Mouse (Mus musculus) limb, embryonic 10.5 days (tissue): ENCODE measurements around the gene Mgll. TPM values are rescaled to one million over a fixed set of nuclear protein-coding genes. Genes with fewer than 3 reads are reported as not detected.

Experiments
- DNase-seq: peaks from one replicate; pipeline ENCODE4 v3.0.0-alpha.2; 2017; ENCODE audit warnings: low spot score
- H3K27ac ChIP-seq: fragments of 300-500 bp; sonication (generic); 2 replicates; pipeline ENCODE4 v1.5.1; 2016; ENCODE audit warnings: mild to moderate bottlenecking
- H3K27me3 ChIP-seq: fragments of 300-500 bp; sonication (generic); 2 replicates; pipeline ENCODE4 v1.6.1; 2016; ENCODE audit warnings: low read depth, mild to moderate bottlenecking; ENCODE audit not compliant: poor library complexity, severe bottlenecking
- H3K36me3 ChIP-seq: fragments of 300-500 bp; sonication (generic); 2 replicates; pipeline ENCODE4 v1.6.1; 2016; ENCODE audit warnings: mild to moderate bottlenecking, moderate library complexity
- H3K4me1 ChIP-seq: fragments of 300-500 bp; sonication (generic); 2 replicates; pipeline ENCODE4 v1.6.1; 2016
- H3K4me3 ChIP-seq: fragments of 300-500 bp; sonication (generic); 2 replicates; pipeline ENCODE4 v1.5.1; 2016; ENCODE audit warnings: mild to moderate bottlenecking, moderate library complexity
- H3K9me3 ChIP-seq: fragments of 300-500 bp; sonication (generic); replicated peaks from 2 replicates; pipeline ENCODE4 v1.6.1; 2016; ENCODE audit warnings: mild to moderate bottlenecking
- whole genome bisulfite sequencing: fragments of 180-500 bp; shearing (Covaris S2); methylation state at CpG from one replicate; pipeline ENCODE4 v1.1.7; 2016; 5-methylcytosine and 5-hydroxymethylcytosine counted together
- polyA plus RNA-seq: library from polyadenylated mRNA; unstranded; fragments of >200 nt; fragmentation: Nextera tagmentation; extraction: Ambion mirVana; gene quantifications from 2 replicates; pipeline ENCODE4 v1.2.1, GENCODE M21; 2016

The Mgll gene
- polyA plus RNA-seq, 1 experiment from 2014 or later, result 3.3 TPM

GRCm38 (mm10) chr6:88786732-88787445 lies 62.7 kb downstream of the Mgll start:
- Histone ChIP-seq H3K4me3 (no peak overlapping the region), H3K4me1 (peaks cover 51% of the 10 kb centered on the region), H3K27me3 (peaks cover 5% of the 10 kb centered on the region), H3K9me3 (no peaks in the 10 kb centered on the region), H3K27ac (no peak overlapping the region), H3K36me3 (no peaks in the 10 kb centered on the region)
- 87% methylated on average over 15 of the region's 15 CpGs for WGBS
- no peak for DNase-seq

DNA sequence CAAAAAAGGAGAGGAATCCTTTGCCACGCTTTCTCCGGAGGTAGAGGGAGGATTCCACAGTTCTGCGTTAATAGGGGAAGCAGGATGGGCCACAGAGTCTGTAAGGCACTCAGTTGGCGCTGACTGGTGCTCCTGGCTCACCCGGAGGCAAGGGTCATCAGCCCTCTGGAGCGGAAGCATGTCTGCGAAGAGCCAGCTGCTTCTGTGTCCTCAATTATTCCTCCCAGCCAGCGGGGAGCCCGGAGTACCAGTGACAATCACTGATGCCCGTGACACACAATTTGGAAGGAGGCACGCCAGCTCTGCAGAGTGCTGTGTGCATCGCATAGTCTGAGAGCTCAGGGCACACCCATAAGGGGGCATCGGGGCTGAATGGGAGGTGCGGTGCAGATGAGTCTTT lies 63.3 kb downstream of the Mgll start:
- no peaks in the 10 kb centered on the region for H3K36me3 ChIP-seq
- H3K4me1 ChIP-seq, result peaks cover 57% of the 10 kb centered on the region
- DNase-seq, result no peak
- 73% methylated on average over 14 of the region's 14 CpGs for WGBS
- H3K9me3 ChIP-seq, result no peaks in the 10 kb centered on the region
- H3K4me3 ChIP-seq, result no peak overlapping the region
- H3K27ac ChIP-seq, result no peak overlapping the region
- no peaks in the 10 kb centered on the region; the same call in 1 of the 2 replicates for H3K27me3 ChIP-seq

GRCm38 (mm10) chr6:88788219-88788618 lies 64.0 kb downstream of the Mgll start:
- Histone ChIP-seq H3K4me3 (no peak overlapping the region), H3K36me3 (no peaks in the 10 kb centered on the region), H3K9me3 (no peaks in the 10 kb centered on the region), H3K27me3 (no peaks in the 10 kb centered on the region; the same call in 1 of the 2 replicates), H3K27ac (0 out of 2 replicates have a peak overlapping the region, but pooled peaks have one; percentile 21), H3K4me1 (peaks cover 65% of the 10 kb centered on the region)
- 58% methylated on average over 11 of the region's 11 CpGs for WGBS
- no peak for DNase-seq

- Histone ChIP-seq H3K4me3 (no peak overlapping the region), H3K36me3 (no peaks in the 10 kb centered on the region), H3K27me3 (no peaks in the 10 kb centered on the region; the same call in 1 of the 2 replicates), H3K9me3 (no peaks in the 10 kb centered on the region), H3K4me1 (peaks cover 67% of the 10 kb centered on the region), H3K27ac (no peak overlapping the region)
- 17% methylated on average over 9 of the region's 9 CpGs for WGBS
- no peak for DNase-seq
Observed at GRCm38 (mm10) chr6:88791299-88791698, 67.1 kb downstream of the Mgll start.

GRCm38 (mm10) chr6:88792147-88792691 lies 68.0 kb downstream of the Mgll start:
- DNase-seq, result peak; percentile 30
- WGBS, result 34% methylated on average over 7 of the region's 7 CpGs
- peak overlapping the region; percentile 14; the same call in 1 of the 2 replicates for H3K27ac ChIP-seq

DNA sequence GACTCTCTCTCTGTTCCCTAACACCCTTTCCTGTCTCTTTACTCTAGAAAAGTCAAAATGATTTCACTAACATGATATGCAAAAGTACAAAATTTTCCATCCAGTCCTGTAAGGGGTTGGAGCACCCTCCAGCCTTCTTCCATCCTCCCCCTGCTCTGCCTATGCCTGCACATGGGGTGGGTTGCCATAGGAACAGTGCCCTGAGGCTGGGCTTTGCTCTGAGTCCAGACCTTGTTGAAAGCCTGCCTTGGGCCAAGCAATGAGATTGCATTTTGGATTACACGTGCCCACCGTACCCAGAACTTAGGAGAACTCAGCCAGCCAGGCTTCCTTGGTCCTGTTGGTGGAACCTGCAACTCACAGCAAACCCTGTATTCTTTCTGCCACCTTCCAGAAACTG lies 69.0 kb downstream of the Mgll start:
- Histone ChIP-seq H3K27ac (no peak overlapping the region), H3K27me3 (no peaks in the 10 kb centered on the region), H3K36me3 (no peaks in the 10 kb centered on the region), H3K9me3 (no peaks in the 10 kb centered on the region), H3K4me3 (no peak overlapping the region), H3K4me1 (peaks cover 53% of the 10 kb centered on the region)
- no peak for DNase-seq
- 38% methylated on average over 2 of the region's 2 CpGs for WGBS

More at GRCm38 (mm10) chr6:88792147-88792691, 68.0 kb downstream of the Mgll start:
- no peaks in the 10 kb centered on the region for H3K9me3 ChIP-seq
- H3K27me3 ChIP-seq, result no peaks in the 10 kb centered on the region; the same call in 1 of the 2 replicates
- H3K36me3 ChIP-seq, result no peaks in the 10 kb centered on the region
- peaks cover 59% of the 10 kb centered on the region for H3K4me1 ChIP-seq
- H3K4me3 ChIP-seq, result no peak overlapping the region

DNA sequence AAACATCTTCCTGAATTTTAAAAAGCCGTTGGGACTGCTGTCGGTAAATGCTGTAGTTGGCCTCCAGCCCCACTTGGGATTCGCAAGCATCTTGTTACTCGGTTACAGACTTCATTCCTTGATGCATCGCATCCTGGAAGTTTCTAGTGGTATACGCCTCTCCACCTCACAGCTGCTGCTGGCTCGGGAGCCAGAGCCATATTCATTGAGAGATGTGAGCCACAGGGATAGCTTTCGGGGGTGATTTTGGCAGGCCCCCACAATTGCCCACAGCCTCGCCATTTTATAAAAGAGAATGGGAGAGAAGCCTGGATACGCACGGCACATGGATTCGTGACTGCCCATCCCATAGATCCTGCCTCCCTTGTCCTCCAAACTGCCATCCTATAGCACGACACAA lies 69.7 kb downstream of the Mgll start:
- no peak for DNase-seq
- Histone ChIP-seq H3K9me3 (no peaks in the 10 kb centered on the region), H3K36me3 (no peaks in the 10 kb centered on the region), H3K4me1 (peaks cover 48% of the 10 kb centered on the region), H3K27ac (peak overlapping the region; percentile 14; the same call in 1 of the 2 replicates), H3K4me3 (no peak overlapping the region), H3K27me3 (no peaks in the 10 kb centered on the region)
- WGBS, result 84% methylated on average over 13 of the region's 13 CpGs

DNA sequence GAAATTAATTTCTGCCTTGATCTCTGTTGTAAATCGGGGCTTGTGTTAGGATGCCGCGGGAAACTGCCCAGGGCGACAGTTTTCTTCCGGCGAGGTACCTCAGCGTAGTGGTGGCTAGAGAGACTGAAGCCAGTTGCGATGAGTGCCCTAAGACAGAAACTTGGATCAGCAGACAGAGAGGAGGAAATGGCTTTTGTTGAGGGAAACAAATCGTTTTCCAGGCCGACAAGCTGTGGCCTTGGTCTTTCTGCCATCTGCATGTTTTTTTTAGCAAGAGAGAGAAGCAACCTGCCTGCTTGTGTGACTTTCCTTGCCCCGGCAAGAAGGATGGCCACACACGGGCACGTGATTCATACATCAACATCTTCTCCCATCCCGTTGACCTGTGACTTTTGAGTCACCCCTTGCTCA lies 70.4 kb downstream of the Mgll start:
- Histone ChIP-seq H3K27me3 (no peaks in the 10 kb centered on the region), H3K36me3 (no peaks in the 10 kb centered on the region), H3K9me3 (no peaks in the 10 kb centered on the region), H3K4me1 (peaks cover 46% of the 10 kb centered on the region), H3K4me3 (no peak overlapping the region), H3K27ac (no peak overlapping the region)
- 46% methylated on average over 14 of the region's 14 CpGs for WGBS
- no peak for DNase-seq

GRCm38 (mm10) chr6:88800191-88800590 lies 76.0 kb downstream of the Mgll start:
- 89% methylated on average over 7 of the region's 7 CpGs for WGBS
- Histone ChIP-seq H3K4me1 (peaks cover 34% of the 10 kb centered on the region), H3K27me3 (no peaks in the 10 kb centered on the region), H3K4me3 (no peak overlapping the region), H3K27ac (peak overlapping the region; percentile 56; the same call in 1 of the 2 replicates), H3K9me3 (no peaks in the 10 kb centered on the region), H3K36me3 (no peaks in the 10 kb centered on the region)
- DNase-seq, result no peak

DNA sequence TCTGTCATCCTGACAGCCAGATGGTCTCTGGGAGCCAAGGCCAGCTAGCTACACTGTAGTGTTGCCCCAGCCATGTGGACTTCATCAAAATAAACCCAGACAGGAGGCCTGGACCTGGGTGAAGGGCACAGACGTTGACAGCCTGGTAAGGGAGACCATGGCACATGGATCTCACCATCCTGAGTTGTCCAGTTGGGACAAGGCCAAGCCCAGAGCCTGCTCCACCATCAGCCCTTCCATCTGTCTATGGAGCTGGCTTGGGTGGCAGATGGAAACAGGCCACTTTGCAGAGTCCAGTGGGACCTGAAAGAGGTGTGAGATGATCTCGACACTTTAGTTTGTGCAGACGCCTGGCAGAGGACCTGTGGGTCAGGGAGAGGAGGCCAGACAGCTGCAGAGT lies 76.5 kb downstream of the Mgll start:
- Histone ChIP-seq H3K27me3 (no peaks in the 10 kb centered on the region), H3K4me1 (peaks cover 29% of the 10 kb centered on the region), H3K9me3 (no peaks in the 10 kb centered on the region), H3K27ac (peak overlapping the region; percentile 56), H3K36me3 (no peaks in the 10 kb centered on the region), H3K4me3 (no peak overlapping the region)
- WGBS, result 22% methylated on average over 3 of the region's 3 CpGs
- no peak for DNase-seq

- Histone ChIP-seq H3K4me1 (peaks cover 40% of the 10 kb centered on the region), H3K27ac (no peak overlapping the region), H3K9me3 (no peaks in the 10 kb centered on the region), H3K4me3 (no peak overlapping the region), H3K36me3 (no peaks in the 10 kb centered on the region), H3K27me3 (no peaks in the 10 kb centered on the region)
- DNase-seq, result no peak
- WGBS, result 89% methylated on average over 7 of the region's 7 CpGs
Observed at GRCm38 (mm10) chr6:88803051-88803450, 78.8 kb downstream of the Mgll start.

DNA sequence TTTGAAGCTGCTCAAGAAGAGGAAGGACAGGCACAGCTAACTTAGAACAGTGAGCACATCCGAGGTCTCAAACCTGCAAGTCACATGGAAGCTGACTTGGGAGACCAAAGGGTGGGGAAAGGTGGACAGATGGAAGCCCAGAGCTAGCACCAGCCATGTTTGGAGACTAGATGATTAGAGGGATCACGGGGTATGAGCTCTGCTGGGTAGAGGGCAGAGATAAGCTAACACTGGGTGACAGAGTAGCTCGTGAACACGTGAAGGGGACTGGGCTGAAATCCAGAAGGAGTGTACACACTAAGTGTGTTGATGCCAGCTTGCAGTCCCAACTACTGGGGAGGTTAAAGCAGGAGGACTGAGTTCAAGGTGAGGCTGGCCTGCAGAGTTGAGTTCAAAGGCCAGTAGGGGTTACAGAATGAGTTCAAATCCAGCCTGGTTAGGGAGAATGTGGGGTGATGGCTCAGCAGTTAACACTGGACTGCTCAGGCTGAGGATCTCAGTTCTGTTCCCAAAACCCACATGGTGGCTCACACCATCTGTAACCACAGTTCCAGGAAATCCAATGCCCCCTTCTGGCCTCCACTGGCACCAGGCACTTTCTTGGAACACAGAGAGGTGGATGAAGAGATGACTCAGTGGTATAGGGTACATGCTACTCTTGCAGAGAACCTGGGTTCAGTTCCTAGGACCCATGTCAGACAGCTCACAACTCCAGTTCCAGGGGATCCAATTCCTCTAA lies 79.9 kb downstream of the Mgll start:
- WGBS, result 88% methylated on average over 4 of the region's 4 CpGs
- Histone ChIP-seq H3K27ac (no peak overlapping the region), H3K36me3 (no peaks in the 10 kb centered on the region), H3K9me3 (no peaks in the 10 kb centered on the region), H3K27me3 (no peaks in the 10 kb centered on the region), H3K4me1 (peaks cover 45% of the 10 kb centered on the region), H3K4me3 (no peak overlapping the region)
- DNase-seq, result no peak
